Mouse (Mus musculus) kidney, adult 2 months (tissue): ENCODE measurements around the gene Msh3.

Source experiments
- CTCF ChIP-seq: fragments of 200-500 bp; conservative IDR thresholded peaks from 2 replicates; pipeline ENCODE4 v1.5.1; 2011; ENCODE audit warnings: low read depth, mild to moderate bottlenecking, control low read depth, low read length, moderate library complexity, mixed read lengths; ENCODE audit not compliant: insufficient read depth, insufficient read length
- POLR2A ChIP-seq: fragments of 200-500 bp; IDR thresholded peaks from one replicate; pipeline ENCODE4 v1.6.1; 2011; ENCODE audit warnings: low read depth, low read length, control low read depth

GRCm38 (mm10) chr13:92303062-92303948 lies 51.5 kb downstream of the Msh3 start:
- TF ChIP-seq POLR2A (no peak), CTCF (no peak)
